Mouse (Mus musculus) cerebellum, adult 18-20 months (tissue): Measurements from ENCODE around the gene Olfr1085.
"Not testable (repeated sequence)": the region's sequence is repeated elsewhere in the genome, so short reads cannot be mapped to it uniquely, and the experiment has no call there.

ENCODE experiments used
- DNase-seq, 2 experiments: peaks; one replicate each; pipeline ENCODE4 v3.0.0; 2021

Olfr1085 gene

DNA sequence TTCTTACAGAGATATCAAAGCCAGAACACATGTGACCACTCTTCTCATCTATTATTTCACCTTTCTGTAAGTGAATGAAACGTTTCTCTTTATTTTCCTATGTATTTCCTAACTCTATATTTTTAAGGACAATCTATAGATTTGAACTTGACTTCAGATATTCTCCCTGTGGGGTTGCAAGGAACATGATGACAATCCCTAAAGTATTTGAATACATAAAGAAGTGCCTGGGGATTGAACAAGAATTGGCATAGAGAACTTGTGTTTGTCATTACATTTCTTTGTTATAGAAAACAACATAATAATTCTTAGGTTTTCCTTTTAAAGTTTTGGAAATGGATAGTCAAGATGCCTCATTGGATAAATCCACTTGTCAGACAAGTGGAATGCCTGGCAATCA lies at the start of gene Olfr1085:
Gene Olfr1085, minus strand, starts transcription at position 101 of the 400 bp plus-strand sequence.
- no peak for DNase-seq

DNA sequence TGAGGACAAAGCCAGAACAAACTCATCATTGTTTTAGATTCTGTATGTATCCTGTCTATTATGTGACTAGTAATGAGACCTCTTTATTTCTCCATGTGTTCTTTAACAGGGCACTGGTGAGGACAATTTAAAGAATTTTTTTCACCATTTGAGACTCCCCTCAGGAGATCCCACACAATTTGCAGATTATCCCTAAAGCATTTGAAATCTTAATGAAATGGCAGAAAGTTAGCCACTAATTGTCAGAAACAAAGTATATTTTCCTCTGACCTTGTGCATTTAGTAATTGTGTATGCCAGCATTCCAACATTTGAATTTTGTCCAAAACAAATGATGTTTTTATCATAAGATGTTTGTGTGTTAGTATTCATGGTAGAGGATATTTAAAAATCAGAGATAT lies 36.5 kb upstream of the Olfr1085 start, which contains the start of gene Olfr1087:
Gene Olfr1087, minus strand, starts transcription at position 101 of the 400 bp plus-strand sequence.
- DNase-seq: no peak

DNA sequence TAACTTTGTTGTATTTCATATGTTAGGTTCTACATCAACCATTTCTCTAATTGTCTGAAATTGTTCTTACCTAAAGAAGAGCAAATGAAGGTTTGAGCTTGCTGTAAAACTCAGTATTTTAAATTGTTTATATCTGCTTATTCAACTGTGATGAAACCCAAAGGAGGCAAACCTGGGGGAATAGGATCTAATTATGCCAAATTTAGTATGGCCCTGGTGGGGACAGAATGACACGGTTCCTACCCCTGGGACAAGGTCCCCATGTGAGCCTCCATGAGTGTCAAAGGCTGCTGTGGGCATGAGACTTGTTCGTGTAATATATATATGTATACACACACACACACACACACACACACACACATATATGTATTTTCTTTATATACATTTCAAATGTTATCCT lies 18.2 kb upstream of the Olfr1085 start, which contains the start of gene Olfr1086:
Gene Olfr1086, minus strand, starts transcription at position 101 of the 400 bp plus-strand sequence.
- DNase-seq: no peak

DNA sequence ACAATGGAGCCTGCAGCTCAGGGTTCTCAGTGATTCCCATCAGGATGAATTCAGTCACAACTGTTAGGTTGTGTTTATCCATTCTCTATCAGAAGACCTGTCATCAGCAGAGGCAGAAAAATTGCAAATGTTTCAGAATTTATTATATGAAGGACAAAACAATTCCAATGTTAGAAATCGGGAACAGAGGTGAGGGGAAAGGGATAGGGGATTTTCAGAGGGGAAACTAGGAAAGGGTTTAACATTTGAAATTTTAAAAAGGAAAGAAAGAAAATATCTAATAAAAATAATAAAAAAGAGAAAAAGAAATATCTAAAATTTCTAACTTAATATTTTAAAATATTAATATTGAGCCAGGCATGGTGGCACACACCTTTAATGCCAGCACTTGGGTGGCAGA lies 22.2 kb downstream of the Olfr1085 start, which contains the start of gene Olfr1084:
Gene Olfr1084, minus strand, starts transcription at position 101 of the 400 bp plus-strand sequence.
- not testable (repeated sequence) for DNase-seq
